Mouse (Mus musculus) midbrain, embryonic 10.5 days (tissue): ENCODE measurements around the gene Vsig10. TPM values are rescaled to one million over a fixed set of nuclear protein-coding genes. Genes with fewer than 3 reads are reported as not detected.
"Not testable (repeated sequence)": the region's sequence is repeated elsewhere in the genome, so short reads cannot be mapped to it uniquely, and the experiment has no call there.

Experiments
- DNase-seq: peaks from one replicate; pipeline ENCODE4 v3.0.0-alpha.2; 2017; ENCODE audit warnings: low spot score
- H3K27ac ChIP-seq: fragments of 300-500 bp; sonication (generic); replicated peaks from 2 replicates; pipeline ENCODE4 v1.5.1; 2016; ENCODE audit warnings: mild to moderate bottlenecking
- H3K27me3 ChIP-seq: fragments of 300-500 bp; sonication (generic); 2 replicates; pipeline ENCODE4 v1.6.1; 2016; ENCODE audit warnings: low read depth, mild to moderate bottlenecking; ENCODE audit not compliant: poor library complexity, severe bottlenecking
- H3K36me3 ChIP-seq: fragments of 300-500 bp; sonication (generic); 2 replicates; pipeline ENCODE4 v1.6.1; 2016; ENCODE audit warnings: mild to moderate bottlenecking, moderate library complexity
- H3K4me1 ChIP-seq: fragments of 300-500 bp; sonication (generic); 2 replicates; pipeline ENCODE4 v1.6.1; 2016
- H3K4me3 ChIP-seq: fragments of 300-500 bp; sonication (generic); 2 replicates; pipeline ENCODE4 v1.5.1; 2016; ENCODE audit warnings: mild to moderate bottlenecking, moderate library complexity
- H3K9me3 ChIP-seq: fragments of 300-500 bp; sonication (generic); replicated peaks from 2 replicates; pipeline ENCODE4 v1.6.1; 2016; ENCODE audit warnings: mild to moderate bottlenecking
- WGBS: fragments of 180-500 bp; shearing (Covaris S2); methylation state at CpG from one replicate; pipeline ENCODE4 v1.1.7; 2016; 5-methylcytosine and 5-hydroxymethylcytosine counted together
- polyA plus RNA-seq: library from polyadenylated mRNA; unstranded; fragments of >200 nt; fragmentation: Nextera tagmentation; extraction: Ambion mirVana; gene quantifications from 2 replicates; pipeline ENCODE4 v1.2.1, GENCODE M21; 2016

Vsig10 gene
- polyA plus RNA-seq, 1 experiment from 2014 or later, result 2.7 TPM

GRCm38 (mm10) chr5:117286286-117286685 lies 32.6 kb upstream of the Vsig10 start:
- peak overlapping the region; percentile 90 for H3K4me3 ChIP-seq
- peaks cover 31% of the 10 kb centered on the region for H3K4me1 ChIP-seq
- DNase-seq, result no peak
- H3K27ac ChIP-seq, result peak overlapping the region; percentile 91
- H3K36me3 ChIP-seq, result peaks cover 44% of the 10 kb centered on the region
- peaks cover 12% of the 10 kb centered on the region for H3K27me3 ChIP-seq
- H3K9me3 ChIP-seq, result no peaks in the 10 kb centered on the region
- WGBS, result 65% methylated on average over 3 of the region's 3 CpGs

GRCm38 (mm10) chr5:117286831-117287822 lies 31.8 kb upstream of the Vsig10 start, which contains the start of gene Pebp1:
Gene Pebp1, minus strand, starts transcription at chr5:117287625.
- Histone ChIP-seq H3K36me3 (peaks cover 36% of the 10 kb centered on the region), H3K27me3 (peaks cover 12% of the 10 kb centered on the region), H3K9me3 (no peaks in the 10 kb centered on the region), H3K4me1 (peaks cover 31% of the 10 kb centered on the region), H3K4me3 (peak within 1 kb of the TSS; percentile 90), H3K27ac (peak within 1 kb of the TSS; percentile 91)
- peak; percentile 97 for DNase-seq
- WGBS, result under 1% methylated on average over 77 of the region's 77 CpGs

- peaks cover 12% of the 10 kb centered on the region for H3K27me3 ChIP-seq
- no peak overlapping the region for H3K27ac ChIP-seq
- peaks cover 14% of the 10 kb centered on the region for H3K36me3 ChIP-seq
- no peak for DNase-seq
- H3K4me3 ChIP-seq, result no peak overlapping the region
- H3K9me3 ChIP-seq, result no peaks in the 10 kb centered on the region
- peaks cover 29% of the 10 kb centered on the region for H3K4me1 ChIP-seq
These were observed 29.2 kb upstream of the Vsig10 start for GRCm38 (mm10) chr5:117289646-117290045.

GRCm38 (mm10) chr5:117290081-117290480 lies 28.8 kb upstream of the Vsig10 start:
- peaks cover 9% of the 10 kb centered on the region for H3K36me3 ChIP-seq
- DNase-seq, result no peak
- no peak overlapping the region for H3K4me3 ChIP-seq
- 87% methylated on average over 2 of the region's 2 CpGs for WGBS
- H3K27ac ChIP-seq, result no peak overlapping the region
- no peaks in the 10 kb centered on the region for H3K9me3 ChIP-seq
- H3K27me3 ChIP-seq, result peaks cover 12% of the 10 kb centered on the region
- H3K4me1 ChIP-seq, result peaks cover 25% of the 10 kb centered on the region

- 87% methylated on average over 3 of the region's 3 CpGs for WGBS
- no peak overlapping the region for H3K27ac ChIP-seq
- H3K9me3 ChIP-seq, result no peaks in the 10 kb centered on the region
- DNase-seq, result no peak
- no peak overlapping the region for H3K4me3 ChIP-seq
- peaks cover 13% of the 10 kb centered on the region for H3K4me1 ChIP-seq
- no peaks in the 10 kb centered on the region for H3K36me3 ChIP-seq
- H3K27me3 ChIP-seq, result peaks cover 12% of the 10 kb centered on the region
These were observed 27.6 kb upstream of the Vsig10 start for GRCm38 (mm10) chr5:117291312-117291711.

GRCm38 (mm10) chr5:117292547-117292946 lies 26.3 kb upstream of the Vsig10 start:
- Histone ChIP-seq H3K4me1 (peaks cover 8% of the 10 kb centered on the region), H3K4me3 (no peak overlapping the region), H3K27me3 (peaks cover 12% of the 10 kb centered on the region), H3K27ac (no peak overlapping the region), H3K36me3 (no peaks in the 10 kb centered on the region), H3K9me3 (no peaks in the 10 kb centered on the region)
- WGBS, result 74% methylated on average over 6 of the region's 6 CpGs
- DNase-seq, result no peak

- not testable (repeated sequence) for H3K4me1 ChIP-seq, H3K27me3 ChIP-seq, DNase-seq, H3K4me3 ChIP-seq, H3K9me3 ChIP-seq, H3K36me3 ChIP-seq, H3K27ac ChIP-seq
- WGBS, result 87% methylated on average over 3 of the region's 3 CpGs
These were observed 25.1 kb upstream of the Vsig10 start for GRCm38 (mm10) chr5:117293776-117294175.

- H3K27ac ChIP-seq, result no peak overlapping the region
- H3K9me3 ChIP-seq, result no peaks in the 10 kb centered on the region
- no peak overlapping the region for H3K4me3 ChIP-seq
- H3K4me1 ChIP-seq, result no peaks in the 10 kb centered on the region
- H3K36me3 ChIP-seq, result no peaks in the 10 kb centered on the region
- 96% methylated on average over 8 of the region's 8 CpGs for WGBS
- H3K27me3 ChIP-seq, result no peaks in the 10 kb centered on the region
- no peak for DNase-seq
These were observed 23.9 kb upstream of the Vsig10 start for GRCm38 (mm10) chr5:117295011-117295410.

- Histone ChIP-seq H3K27ac (no peak overlapping the region), H3K4me3 (no peak overlapping the region), H3K27me3 (no peaks in the 10 kb centered on the region), H3K4me1 (peaks cover 13% of the 10 kb centered on the region), H3K9me3 (0 out of 2 replicates have a peak, but pooled peaks cover 4% of the 10 kb centered on the region), H3K36me3 (no peaks in the 10 kb centered on the region)
- 65% methylated on average over 3 of the region's 3 CpGs for WGBS
- DNase-seq, result no peak
These were observed 16.0 kb upstream of the Vsig10 start for GRCm38 (mm10) chr5:117302899-117303298.

- Histone ChIP-seq H3K36me3 (no peaks in the 10 kb centered on the region), H3K4me3 (0 out of 2 replicates have a peak overlapping the region, but pooled peaks have one; percentile 0), H3K4me1 (peaks cover 13% of the 10 kb centered on the region), H3K27ac (peak overlapping the region; percentile 46; the same call in 1 of the 2 replicates), H3K27me3 (no peaks in the 10 kb centered on the region), H3K9me3 (0 out of 2 replicates have a peak, but pooled peaks cover 4% of the 10 kb centered on the region)
- no peak for DNase-seq
- 41% methylated on average over 18 of the region's 18 CpGs for WGBS
These were observed 14.9 kb upstream of the Vsig10 start for GRCm38 (mm10) chr5:117303691-117304579.

- H3K4me1 ChIP-seq, result peaks cover 13% of the 10 kb centered on the region
- H3K27ac ChIP-seq, result no peak overlapping the region
- no peak overlapping the region for H3K4me3 ChIP-seq
- H3K27me3 ChIP-seq, result no peaks in the 10 kb centered on the region
- WGBS, result 79% methylated on average over 7 of the region's 7 CpGs
- H3K9me3 ChIP-seq, result 0 out of 2 replicates have a peak, but pooled peaks cover 4% of the 10 kb centered on the region
- DNase-seq, result peak; percentile 49
- H3K36me3 ChIP-seq, result no peaks in the 10 kb centered on the region
These were observed 13.9 kb upstream of the Vsig10 start for GRCm38 (mm10) chr5:117304947-117305346.

- WGBS, result 95% methylated on average over 5 of the region's 5 CpGs
- H3K9me3 ChIP-seq, result 0 out of 2 replicates have a peak, but pooled peaks cover 4% of the 10 kb centered on the region
- H3K27ac ChIP-seq, result no peak overlapping the region
- no peaks in the 10 kb centered on the region for H3K36me3 ChIP-seq
- no peak for DNase-seq
- H3K4me1 ChIP-seq, result peaks cover 13% of the 10 kb centered on the region
- no peaks in the 10 kb centered on the region for H3K27me3 ChIP-seq
- no peak overlapping the region for H3K4me3 ChIP-seq
These were observed 13.1 kb upstream of the Vsig10 start for GRCm38 (mm10) chr5:117305754-117306153.
